ENCODE assay signal across 8 mouse cellular contexts in genomic region chr10:128612433-128613153, GRCm38 (mm10). TPM values are rescaled to one million over a fixed set of nuclear protein-coding genes. Genes with fewer than 3 reads are reported as not detected.
DNase-seq lines count a peak whose midpoint lies in the region; ATAC-seq and TF ChIP-seq lines count a peak whose summit lies in the region.

No protein-coding gene starts in this region.

- peak overlapping the region; percentile 8; the same call in 1 of the 2 replicates for H3K4me2 ChIP-seq in heart, embryonic 16.5 days (ENCODE audit: low read depth, low read length)
- peak overlapping the region; percentile 40 for H3K4me2 ChIP-seq in liver, embryonic 13.5 days
- H3K4me2 ChIP-seq in stomach, embryonic 15.5 days = peak overlapping the region; percentile 34; the same call in 1 of the 2 replicates

- H3K27ac ChIP-seq in heart, embryonic 16.5 days (ENCODE audit: low read length) = no peak overlapping the region
- H3K27ac ChIP-seq in liver, embryonic 13.5 days = no peak overlapping the region
- H3K27ac ChIP-seq in stomach, embryonic 15.5 days = no peak overlapping the region

- no peak for TF ChIP-seq POLR2A in brain, embryonic 14.5 days (IDR thresholded peaks at IDR 0.05; ENCODE audit: borderline replicate concordance, extremely low read depth, insufficient read depth, insufficient read length, poor library complexity, severe bottlenecking)

- peak; percentile 90 for DNase-seq in brain, embryonic 14.5 days (ENCODE audit: low read depth)
- peak; percentile 81 for DNase-seq in kidney, postnatal 14 days
- peak; percentile 62 for DNase-seq in liver, embryonic 13.5 days
- DNase-seq in neural tube, embryonic 10.5 days (ENCODE audit: extremely low spot score, low spot score) = peak; percentile 63

- peak; percentile 87 for TF ChIP-seq CTCF in brain, embryonic 14.5 days (IDR thresholded peaks at IDR 0.05; ENCODE audit: borderline replicate concordance, extremely low read depth, insufficient read depth, insufficient read length)

- 13% methylated on average over 16 of the region's 16 CpGs for WGBS in heart, embryonic 16.5 days
- WGBS in liver, embryonic 13.5 days (ENCODE audit: insufficient replicate concordance) = 10% methylated on average over 16 of the region's 16 CpGs
- WGBS in stomach, embryonic 15.5 days = 13% methylated on average over 16 of the region's 16 CpGs

- H3K9ac ChIP-seq in heart, embryonic 16.5 days (ENCODE audit: low read length) = no peak overlapping the region
- H3K9ac ChIP-seq in liver, embryonic 13.5 days = no peak overlapping the region
- no peak overlapping the region for H3K9ac ChIP-seq in stomach, embryonic 15.5 days

- H3K27me3 ChIP-seq in heart, embryonic 16.5 days (ENCODE audit: control insufficient read depth, insufficient read depth, low read length) = no peaks in the 10 kb centered on the region
- H3K27me3 ChIP-seq in liver, embryonic 13.5 days = no peaks in the 10 kb centered on the region
- H3K27me3 ChIP-seq in stomach, embryonic 15.5 days (replicated peaks) = no peaks in the 10 kb centered on the region

- no peaks in the 10 kb centered on the region for H3K36me3 ChIP-seq in heart, embryonic 16.5 days (ENCODE audit: control insufficient read depth, insufficient read depth)
- no peaks in the 10 kb centered on the region for H3K36me3 ChIP-seq in liver, embryonic 13.5 days
- no peaks in the 10 kb centered on the region for H3K36me3 ChIP-seq in stomach, embryonic 15.5 days

- H3K4me3 ChIP-seq in heart, embryonic 16.5 days (ENCODE audit: low read length) = no peak overlapping the region
- H3K4me3 ChIP-seq in liver, embryonic 13.5 days (replicated peaks) = 0 out of 2 replicates have a peak overlapping the region, but pooled peaks have one; percentile 10
- H3K4me3 ChIP-seq in stomach, embryonic 15.5 days (replicated peaks) = no peak overlapping the region

- ATAC-seq in CD4-positive, CD25-positive, alpha-beta regulatory T cell, adult 4 months = peak; percentile 88
- ATAC-seq in erythroid progenitor cell, adult 5-6 weeks (replicated peaks; ENCODE audit: low FRiP score, poor library complexity, severe bottlenecking) = peak; percentile 98
- peak; percentile 70 for ATAC-seq in heart, embryonic 16.5 days (replicated peaks; ENCODE audit: extremely low read depth, insufficient read depth, low FRiP score)
- ATAC-seq in liver, embryonic 13.5 days (ENCODE audit: low read depth) = peak; percentile 66
- peak; percentile 59; the same call in 1 of the 2 replicates for ATAC-seq in stomach, embryonic 15.5 days (ENCODE audit: insufficient read depth, low FRiP score, low read depth)

- H3K4me1 ChIP-seq in heart, embryonic 16.5 days (ENCODE audit: control insufficient read depth, insufficient read depth, low read length) = no peaks in the 10 kb centered on the region
- H3K4me1 ChIP-seq in liver, embryonic 13.5 days (replicated peaks) = peaks cover 8% of the 10 kb centered on the region
- H3K4me1 ChIP-seq in stomach, embryonic 15.5 days = peaks cover 3% of the 10 kb centered on the region; the same call in 1 of the 2 replicates

- no peaks in the 10 kb centered on the region for H3K9me3 ChIP-seq in heart, embryonic 16.5 days (replicated peaks; ENCODE audit: control insufficient read depth, low read length)
- H3K9me3 ChIP-seq in liver, embryonic 13.5 days (replicated peaks) = no peaks in the 10 kb centered on the region
- no peaks in the 10 kb centered on the region for H3K9me3 ChIP-seq in stomach, embryonic 15.5 days

RNA-seq across cellular contexts. Expression of gene Rps26, which starts 14.0 kb away (rescaled TPM):
- 1,000 to 10,000 TPM; 1,420 to 1,755 TPM for polyA plus RNA-seq in CD4-positive, CD25-positive, alpha-beta regulatory T cell, adult 4 months (2017; shearing (Covaris generic))
- 896 and 1,032 TPM in 2 replicates for polyA plus RNA-seq in brain, embryonic 14.5 days (2012; rRNA removed)
- 581 and 593 TPM in 2 replicates for total RNA-seq in erythroid progenitor cell, adult 5-6 weeks (2015; ENCODE audit: low replicate concordance)
- total RNA-seq in erythroid progenitor cell, adult 5-6 weeks (2017; ENCODE audit: low replicate concordance) = 151 and 338 TPM in 2 replicates
- polyA plus RNA-seq in heart, embryonic 16.5 days (2015; fragmentation: Nextera tagmentation; extraction: Ambion mirVana) = 316 and 332 TPM in 2 replicates
- 486 and 551 TPM in 2 replicates for polyA plus RNA-seq in liver, embryonic 13.5 days (2015; fragmentation: Nextera tagmentation; extraction: Ambion mirVana)
- polyA plus RNA-seq in stomach, embryonic 15.5 days (2015; fragmentation: Nextera tagmentation; extraction: Ambion mirVana) = 674 and 714 TPM in 2 replicates

RNA-seq across cellular contexts. Expression of gene Erbb3, which starts 23.1 kb away (rescaled TPM):
- 1 to 10 TPM; 6.6 to 9.3 TPM for polyA plus RNA-seq in CD4-positive, CD25-positive, alpha-beta regulatory T cell, adult 4 months (2017; shearing (Covaris generic))
- polyA plus RNA-seq in brain, embryonic 14.5 days (2012; rRNA removed) = 0.87 and 1.5 TPM in 2 replicates
- total RNA-seq in erythroid progenitor cell, adult 5-6 weeks (2015; ENCODE audit: low replicate concordance) = 0.84 and 1.1 TPM in 2 replicates
- total RNA-seq in erythroid progenitor cell, adult 5-6 weeks (2017; ENCODE audit: low replicate concordance) = 0.39 and 0.53 TPM in 2 replicates
- polyA plus RNA-seq in heart, embryonic 16.5 days (2015; fragmentation: Nextera tagmentation; extraction: Ambion mirVana) = 3.9 and 5.4 TPM in 2 replicates
- polyA plus RNA-seq in liver, embryonic 13.5 days (2015; fragmentation: Nextera tagmentation; extraction: Ambion mirVana) = 1.2 and 1.9 TPM in 2 replicates
- 24.0 and 27.6 TPM in 2 replicates for polyA plus RNA-seq in stomach, embryonic 15.5 days (2015; fragmentation: Nextera tagmentation; extraction: Ambion mirVana)

RNA-seq across cellular contexts. Expression of gene Ikzf4, which starts 33.2 kb away (rescaled TPM):
- polyA plus RNA-seq in CD4-positive, CD25-positive, alpha-beta regulatory T cell, adult 4 months (2017; shearing (Covaris generic)) = 100 to 1,000 TPM; 102 to 158 TPM
- 18.8 and 31.3 TPM in 2 replicates for polyA plus RNA-seq in brain, embryonic 14.5 days (2012; rRNA removed)
- not detected in 2 replicates for total RNA-seq in erythroid progenitor cell, adult 5-6 weeks (2015; ENCODE audit: low replicate concordance)
- total RNA-seq in erythroid progenitor cell, adult 5-6 weeks (2017; ENCODE audit: low replicate concordance) = not detected in 2 replicates
- polyA plus RNA-seq in heart, embryonic 16.5 days (2015; fragmentation: Nextera tagmentation; extraction: Ambion mirVana) = 1.1 and 1.5 TPM in 2 replicates
- 0.12 and 0.21 TPM in 2 replicates for polyA plus RNA-seq in liver, embryonic 13.5 days (2015; fragmentation: Nextera tagmentation; extraction: Ambion mirVana)
- polyA plus RNA-seq in stomach, embryonic 15.5 days (2015; fragmentation: Nextera tagmentation; extraction: Ambion mirVana) = 2.2 and 2.7 TPM in 2 replicates

RNA-seq across cellular contexts. Expression of gene Pa2g4, which starts 46.8 kb away (rescaled TPM):
- polyA plus RNA-seq in CD4-positive, CD25-positive, alpha-beta regulatory T cell, adult 4 months (2017; shearing (Covaris generic)) = 100 to 1,000 TPM; 114 to 117 TPM
- polyA plus RNA-seq in brain, embryonic 14.5 days (2012; rRNA removed) = 117 and 123 TPM in 2 replicates
- total RNA-seq in erythroid progenitor cell, adult 5-6 weeks (2015; ENCODE audit: low replicate concordance) = 122 and 141 TPM in 2 replicates
- 87.7 and 97.9 TPM in 2 replicates for total RNA-seq in erythroid progenitor cell, adult 5-6 weeks (2017; ENCODE audit: low replicate concordance)
- polyA plus RNA-seq in heart, embryonic 16.5 days (2015; fragmentation: Nextera tagmentation; extraction: Ambion mirVana) = 125 and 150 TPM in 2 replicates
- 207 and 228 TPM in 2 replicates for polyA plus RNA-seq in liver, embryonic 13.5 days (2015; fragmentation: Nextera tagmentation; extraction: Ambion mirVana)
- 213 and 215 TPM in 2 replicates for polyA plus RNA-seq in stomach, embryonic 15.5 days (2015; fragmentation: Nextera tagmentation; extraction: Ambion mirVana)
